Mouse (Mus musculus) stomach, postnatal 0 days (tissue): ENCODE data around the gene Oasl2. TPM values are rescaled to one million over a fixed set of nuclear protein-coding genes. Genes with fewer than 3 reads are reported as not detected.
"Not testable (repeated sequence)": the region's sequence is repeated elsewhere in the genome, so short reads cannot be mapped to it uniquely, and the experiment has no call there.

ENCODE experiments used
- ATAC-seq: fragments of 200-750 bp; cut with Nextera tagmentation; 2 replicates; pipeline ENCODE4 v1.8.0; 2017; ENCODE audit not compliant: low FRiP score, low TSS enrichment
- DNase-seq: peaks from one replicate; pipeline ENCODE4 v3.0.0-alpha.2; 2016; ENCODE audit warnings: low spot score
- H3K27ac ChIP-seq: fragments of 300-500 bp; sonication (generic); replicated peaks from 2 replicates; pipeline ENCODE4 v1.5.1; 2014; ENCODE audit warnings: mild to moderate bottlenecking, control low read depth
- H3K27me3 ChIP-seq: fragments of 300-500 bp; sonication (generic); 2 replicates; pipeline ENCODE4 v1.6.1; 2014; ENCODE audit warnings: low read length; ENCODE audit not compliant: control insufficient read depth, insufficient read depth
- H3K36me3 ChIP-seq: fragments of 300-500 bp; sonication (generic); 2 replicates; pipeline ENCODE4 v1.6.1; 2014; ENCODE audit warnings: low read length, mixed read lengths; ENCODE audit not compliant: control insufficient read depth, insufficient read depth
- H3K4me1 ChIP-seq: fragments of 300-500 bp; sonication (generic); replicated peaks from 2 replicates; pipeline ENCODE4 v1.6.1; 2014; ENCODE audit warnings: antibody characterized with exemption; ENCODE audit not compliant: control insufficient read depth, insufficient read depth
- H3K4me2 ChIP-seq: fragments of 300-500 bp; sonication (generic); replicated peaks from 2 replicates; pipeline ENCODE4 v1.6.1; 2014; ENCODE audit warnings: low read depth, mild to moderate bottlenecking, control low read depth, moderate library complexity
- H3K4me3 ChIP-seq: fragments of 300-500 bp; sonication (generic); 2 replicates; pipeline ENCODE4 v1.5.1; 2014; ENCODE audit warnings: low read depth, low read length, control low read depth
- H3K9ac ChIP-seq: fragments of 300-500 bp; sonication (generic); 2 replicates; pipeline ENCODE4 v1.6.1; 2014; ENCODE audit warnings: mild to moderate bottlenecking, low read length, control low read depth, mixed read lengths
- H3K9me3 ChIP-seq: fragments of 300-500 bp; sonication (generic); 2 replicates; pipeline ENCODE4 v1.6.1; 2016; ENCODE audit warnings: low read length; ENCODE audit not compliant: control insufficient read depth
- CTCF ChIP-seq: IDR thresholded peaks from 2 replicates; pipeline ENCODE4 v1.5.1; 2016; ENCODE audit warnings: antibody characterized with exemption, low read depth, mild to moderate bottlenecking, moderate library complexity
- EP300 ChIP-seq: optimal IDR thresholded peaks from 2 replicates; pipeline ENCODE3; 2016; ENCODE audit warnings: antibody characterized with exemption
- WGBS: fragments of 180-500 bp; shearing (Covaris S2); extraction: QIAGEN DNeasy Blood & Tissue Kit; methylation state at CpG from one replicate; pipeline ENCODE4 v1.1.7; 2014; 5-methylcytosine and 5-hydroxymethylcytosine counted together
- polyA plus RNA-seq: library from polyadenylated mRNA; unstranded; fragments of >200 nt; fragmentation: Nextera tagmentation; extraction: Ambion mirVana; gene quantifications from 2 replicates; pipeline ENCODE4 v1.2.1, GENCODE M21; 2015

Oasl2 gene
- polyA plus RNA-seq, 1 experiment from 2014 or later: 22.3 TPM

GRCm38 (mm10) chr5:114933206-114933605, 36.5 kb downstream of the Oasl2 start:
- H3K9me3 ChIP-seq: no peaks in the 10 kb centered on the region

GRCm38 (mm10) chr5:114935838-114936237, 39.1 kb downstream of the Oasl2 start:
- no peak overlapping the region for H3K4me3 ChIP-seq
- ATAC-seq: no peak
- TF ChIP-seq EP300 (no peak), CTCF (no peak)
- no peak for DNase-seq
- no peak overlapping the region for H3K27ac ChIP-seq
- H3K4me2 ChIP-seq: no peak overlapping the region
- no peak overlapping the region for H3K9ac ChIP-seq
- H3K36me3 ChIP-seq: no peaks in the 10 kb centered on the region; the same call in 1 of the 2 replicates
- H3K9me3 ChIP-seq: no peaks in the 10 kb centered on the region
- 18% methylated on average over 3 of the region's 3 CpGs for WGBS
- no peaks in the 10 kb centered on the region for H3K4me1 ChIP-seq
- H3K27me3 ChIP-seq: no peaks in the 10 kb centered on the region

More at GRCm38 (mm10) chr5:114933206-114933605, 36.5 kb downstream of the Oasl2 start:
- Histone ChIP-seq H3K27me3 (no peaks in the 10 kb centered on the region), H3K9ac (no peak overlapping the region), H3K4me3 (no peak overlapping the region), H3K27ac (no peak overlapping the region), H3K4me1 (no peaks in the 10 kb centered on the region), H3K36me3 (no peaks in the 10 kb centered on the region; the same call in 1 of the 2 replicates), H3K4me2 (no peak overlapping the region)
- DNase-seq (no peak), ATAC-seq (no peak)
- 89% methylated on average over 8 of the region's 8 CpGs for WGBS
- TF ChIP-seq CTCF (no peak), EP300 (no peak)

- not testable (repeated sequence) for H3K36me3 ChIP-seq, H3K9ac ChIP-seq, DNase-seq, H3K4me1 ChIP-seq, H3K9me3 ChIP-seq, H3K4me2 ChIP-seq, ATAC-seq, H3K4me3 ChIP-seq, H3K27ac ChIP-seq, H3K27me3 ChIP-seq
- WGBS: 56% methylated on average over 3 of the region's 3 CpGs
- peak; percentile 44 for TF ChIP-seq CTCF
These were observed 44.4 kb downstream of the Oasl2 start for GRCm38 (mm10) chr5:114941138-114941537.

GRCm38 (mm10) chr5:114942074-114942765, 45.5 kb downstream of the Oasl2 start, which contains the start of gene 2210016L21Rik:
TSS of gene 2210016L21Rik (plus strand) at chr5:114942158.
- Histone ChIP-seq H3K9me3 (no peaks in the 10 kb centered on the region), H3K27ac (peak within 1 kb of the TSS; percentile 79), H3K4me3 (peak within 1 kb of the TSS; percentile 87), H3K4me1 (no peaks in the 10 kb centered on the region), H3K9ac (peak within 1 kb of the TSS; percentile 87), H3K4me2 (peak within 1 kb of the TSS; percentile 91), H3K36me3 (peaks cover 8% of the 10 kb centered on the region), H3K27me3 (no peaks in the 10 kb centered on the region)
- DNase-seq: peak; percentile 89
- WGBS: 2% methylated on average over 39 of the region's 39 CpGs
- peak; percentile 91 for ATAC-seq
- peak; percentile 44 for TF ChIP-seq CTCF
- no peak for TF ChIP-seq EP300

GRCm38 (mm10) chr5:114942766-114943130, 46.0 kb downstream of the Oasl2 start:
- Histone ChIP-seq H3K4me1 (no peaks in the 10 kb centered on the region), H3K9ac (peak overlapping the region; percentile 87), H3K4me2 (peak overlapping the region; percentile 91), H3K4me3 (peak overlapping the region; percentile 87), H3K36me3 (peaks cover 13% of the 10 kb centered on the region), H3K27me3 (no peaks in the 10 kb centered on the region), H3K9me3 (no peaks in the 10 kb centered on the region), H3K27ac (peak overlapping the region; percentile 79; the same call in 1 of the 2 replicates)
- WGBS: 36% methylated on average over 4 of the region's 4 CpGs
- no peak for TF ChIP-seq EP300
- TF ChIP-seq CTCF: no peak
- DNase-seq (no peak), ATAC-seq (no peak)

GRCm38 (mm10) chr5:114945072-114945471, 48.3 kb downstream of the Oasl2 start:
- DNase-seq (no peak), ATAC-seq (no peak)
- H3K9ac ChIP-seq: no peak overlapping the region
- no peaks in the 10 kb centered on the region for H3K9me3 ChIP-seq
- peaks cover 14% of the 10 kb centered on the region for H3K36me3 ChIP-seq
- no peak overlapping the region for H3K27ac ChIP-seq
- TF ChIP-seq CTCF (no peak), EP300 (no peak)
- H3K27me3 ChIP-seq: no peaks in the 10 kb centered on the region
- H3K4me1 ChIP-seq: no peaks in the 10 kb centered on the region
- 92% methylated on average over 10 of the region's 10 CpGs for WGBS
- no peak overlapping the region for H3K4me3 ChIP-seq
- no peak overlapping the region for H3K4me2 ChIP-seq
